Mouse (Mus musculus) urinary bladder, adult 18-20 months (tissue): ENCODE data around the gene Cog4.
"Not testable (repeated sequence)": the region's sequence is repeated elsewhere in the genome, so short reads cannot be mapped to it uniquely, and the experiment has no call there.

Experiments used
- DNase-seq, 2 experiments: peaks; one replicate each; pipeline ENCODE4 v3.0.0; 2022; ENCODE audit warnings: low spot score in 2 of 2, mixed read lengths in 2 of 2

Gene Cog4

DNA sequence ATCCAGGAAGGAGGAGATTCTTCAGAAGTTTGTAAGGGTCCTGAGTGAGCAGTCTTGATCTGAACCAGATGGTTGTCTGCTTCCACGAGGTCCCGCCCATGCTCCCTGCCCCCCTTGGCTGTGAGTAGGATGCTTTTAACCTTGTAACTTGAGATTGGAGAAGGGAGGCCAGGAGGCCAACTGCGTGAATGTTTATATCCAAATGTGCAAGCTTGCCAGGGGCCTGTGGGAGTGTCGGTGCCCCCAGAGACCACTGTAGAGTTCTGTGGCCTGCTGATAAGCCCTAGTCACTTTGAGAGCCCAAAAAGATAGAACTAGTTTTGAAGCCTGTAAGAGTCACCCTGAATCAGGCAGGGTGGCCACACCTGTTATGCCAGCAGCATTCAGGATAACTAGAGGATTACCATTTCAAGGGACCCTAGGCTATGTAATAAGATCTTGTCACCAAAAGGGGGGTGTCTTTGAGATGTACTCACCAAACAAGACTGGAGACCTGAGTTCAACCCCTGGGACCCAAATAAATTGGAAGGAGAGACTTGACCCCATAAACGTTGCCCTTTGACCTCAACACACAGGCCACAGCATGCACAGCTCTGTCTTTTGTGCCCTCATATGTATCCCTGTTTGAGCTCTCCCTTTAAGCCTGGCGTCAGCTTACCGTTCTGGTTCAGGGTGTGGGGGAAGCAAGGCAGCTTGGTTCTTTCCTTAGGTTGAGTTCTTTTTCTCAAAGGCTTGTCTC lies 75.3 kb downstream of the Cog4 start:
- no peak for DNase-seq

DNA sequence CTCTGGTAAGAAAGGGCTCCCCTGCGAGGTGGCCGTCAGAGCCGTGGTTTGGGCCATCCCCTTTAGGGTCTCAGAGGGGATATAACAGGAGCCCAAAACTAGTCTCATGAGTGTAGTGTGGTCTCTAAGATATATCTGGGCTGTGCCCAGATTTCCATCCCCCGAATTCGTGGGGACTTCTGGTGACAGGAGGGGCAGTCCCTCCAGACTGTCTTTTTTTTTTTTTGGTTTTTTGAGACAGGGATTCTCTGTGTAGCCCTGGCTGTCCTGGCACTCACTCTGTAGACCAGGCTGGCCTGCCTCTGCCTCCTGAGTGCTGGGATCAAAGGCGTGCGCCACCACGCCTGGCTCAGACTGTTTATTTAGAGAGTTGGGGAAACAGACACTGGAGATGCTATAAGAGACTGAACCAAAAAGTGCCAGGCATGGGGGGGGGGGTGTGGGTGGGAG lies 79.3 kb downstream of the Cog4 start:
- no peak for DNase-seq

DNA sequence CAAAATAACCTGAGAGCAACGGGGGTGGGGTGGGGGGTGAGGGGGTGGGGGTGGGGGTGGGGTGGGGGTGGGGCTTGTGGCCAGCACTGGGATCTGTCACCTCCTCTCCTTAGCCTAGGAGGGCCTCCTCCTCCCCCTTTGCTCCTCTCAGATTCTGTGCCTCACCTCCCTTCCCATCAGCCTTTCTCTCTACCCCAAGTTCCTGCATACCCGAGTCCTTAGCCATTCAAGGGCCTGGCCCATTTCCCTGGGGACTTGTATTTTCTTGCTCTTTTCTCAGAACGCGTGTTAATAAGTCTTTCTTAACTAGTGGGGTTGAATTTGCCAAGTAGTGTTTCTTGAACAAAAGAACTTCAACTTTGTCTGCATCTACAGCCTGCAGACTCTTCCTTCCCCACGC lies 80.3 kb downstream of the Cog4 start:
- DNase-seq, result no peak

DNA sequence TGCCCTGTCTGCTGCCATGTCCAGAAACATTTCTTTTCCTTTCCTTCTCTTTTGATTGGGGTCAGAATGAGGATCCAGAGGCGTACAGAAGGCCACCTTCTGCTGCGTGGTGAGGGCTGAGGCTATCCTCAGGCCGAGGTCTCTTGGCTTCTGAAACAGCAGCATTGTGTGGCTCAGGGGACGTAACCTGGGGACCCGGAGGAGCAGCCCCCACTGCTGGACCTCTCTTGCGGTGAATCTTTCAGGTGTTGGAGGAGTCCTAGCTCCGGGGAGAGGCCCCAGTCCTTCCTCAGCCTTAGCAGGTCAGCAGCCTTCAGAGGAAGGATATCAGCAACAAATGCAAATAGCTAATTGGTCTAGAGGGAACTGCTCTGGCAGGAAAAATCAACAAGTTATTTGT lies 82.0 kb downstream of the Cog4 start:
- DNase-seq, result no peak

DNA sequence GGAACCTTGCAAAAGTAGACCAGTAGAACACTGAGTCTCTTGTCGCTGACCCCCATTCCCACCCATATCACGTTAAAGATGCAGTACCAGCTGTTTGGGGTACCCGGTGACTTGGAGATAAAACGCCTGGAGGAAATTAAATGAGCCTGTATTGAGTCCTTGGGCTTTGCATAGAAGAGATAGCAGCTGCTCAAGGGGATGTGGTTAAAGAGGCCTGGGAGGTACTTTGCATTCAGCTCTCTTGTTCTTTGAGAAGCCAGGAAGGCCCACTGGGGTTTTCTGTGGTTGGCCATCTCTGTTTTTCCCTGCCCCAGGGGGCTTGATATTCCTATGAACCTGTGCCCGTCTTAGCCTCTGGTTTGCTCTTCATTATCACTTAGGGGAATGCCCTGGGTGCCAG lies 82.7 kb downstream of the Cog4 start:
- DNase-seq, result no peak

DNA sequence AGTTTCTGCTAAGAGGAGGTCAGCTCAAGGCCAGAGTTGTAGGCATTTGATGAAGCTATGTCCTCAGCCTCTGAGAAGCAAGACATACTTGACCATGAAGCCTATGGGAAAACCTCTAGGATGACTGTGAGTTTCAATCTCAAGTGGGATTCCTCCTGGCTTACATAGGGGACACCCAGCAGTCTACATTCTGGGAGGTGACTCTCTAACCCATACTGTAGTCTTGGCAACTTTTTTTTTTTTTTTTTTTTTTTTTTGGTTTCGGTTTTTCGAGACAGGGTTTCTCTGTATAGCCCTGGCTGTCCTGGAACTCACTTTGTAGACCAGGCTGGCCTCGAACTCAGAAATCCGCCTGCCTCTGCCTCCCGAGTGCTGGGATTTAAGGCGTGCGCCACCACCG lies 83.3 kb downstream of the Cog4 start:
- not testable (repeated sequence) for DNase-seq

DNA sequence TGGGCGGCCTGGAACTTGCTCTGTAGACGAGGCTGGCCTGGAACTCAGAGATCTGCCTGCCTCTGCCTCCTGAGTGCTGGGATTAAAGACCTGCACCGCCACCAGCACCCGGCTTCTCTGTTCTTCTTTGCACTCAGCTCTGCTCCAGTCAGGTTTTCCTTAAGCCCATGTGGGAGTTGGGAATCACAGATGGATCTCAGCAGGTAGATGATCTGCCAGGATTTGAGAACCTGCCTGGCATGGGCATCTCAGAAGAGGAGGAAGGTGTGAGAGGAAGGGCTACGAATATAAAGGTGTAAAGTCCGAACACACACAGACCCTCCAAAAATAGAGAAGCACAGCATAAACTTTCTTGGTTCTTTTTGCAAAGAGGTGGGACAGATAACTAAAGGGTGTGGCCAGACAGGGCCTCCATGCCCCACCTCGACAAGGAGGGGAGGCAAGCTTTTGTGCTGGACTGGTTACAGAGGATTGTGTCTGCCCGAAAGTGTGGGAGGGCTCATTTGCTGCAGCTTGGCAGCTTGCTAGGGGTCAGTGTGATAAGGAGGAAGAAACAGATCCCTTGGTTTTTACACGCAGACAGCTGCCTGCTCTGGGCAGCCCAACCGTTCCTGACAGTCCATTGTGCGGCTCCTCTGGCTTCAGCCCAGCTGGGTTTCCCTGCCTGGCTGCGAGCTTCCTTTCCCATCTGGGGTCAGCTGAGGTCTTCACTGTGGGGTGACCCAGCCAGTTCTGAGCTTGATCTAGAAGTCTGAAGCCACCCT lies 85.0 kb downstream of the Cog4 start:
- no peak for DNase-seq
